Mouse (Mus musculus): ENCODE measurements around the gene Cntd1. TPM values are rescaled to one million over a fixed set of nuclear protein-coding genes. Genes with fewer than 3 reads are reported as not detected.
"Not testable (repeated sequence)": the region's sequence is repeated elsewhere in the genome, so short reads cannot be mapped to it uniquely, and the experiment has no call there.

Gene Cntd1
- polyA plus RNA-seq, 1 experiment = 1.6 TPM

GRCm38 (mm10) chr11:101326147-101326546, 47.3 kb downstream of the Cntd1 start:
- WGBS = 88% methylated on average over 11 of the region's 11 CpGs
- H3K4me1 ChIP-seq (ENCODE audit: control insufficient read depth, insufficient read depth, low read length) = no peaks in the 10 kb centered on the region
- DNase-seq = no peak
- H3K36me3 ChIP-seq (ENCODE audit: control insufficient read depth, insufficient read depth, low read length) = peaks cover 3% of the 10 kb centered on the region
- H3K27ac ChIP-seq (ENCODE audit: insufficient read depth, low read depth, low read length) = no peak overlapping the region
- no peaks in the 10 kb centered on the region for H3K27me3 ChIP-seq (replicated peaks; ENCODE audit: control insufficient read depth, insufficient read depth, low read length)
- TF ChIP-seq CTCF (conservative IDR thresholded peaks at IDR 0.05; ENCODE audit: insufficient read depth, insufficient read length, low read depth, low read length) (no peak), POLR2A (IDR thresholded peaks at IDR 0.05; ENCODE audit: low read depth, low read length) (no peak)
- no peak overlapping the region for H3K4me3 ChIP-seq (ENCODE audit: insufficient read depth, low read depth, low read length)

GRCm38 (mm10) chr11:101327311-101327710, 48.5 kb downstream of the Cntd1 start:
- TF ChIP-seq POLR2A (IDR thresholded peaks at IDR 0.05; ENCODE audit: low read depth, low read length) = no peak
- no peak for TF ChIP-seq CTCF (conservative IDR thresholded peaks at IDR 0.05; ENCODE audit: insufficient read depth, insufficient read length, low read depth, low read length)
- H3K4me1 ChIP-seq (ENCODE audit: control insufficient read depth, insufficient read depth, low read length) = no peaks in the 10 kb centered on the region
- H3K27me3 ChIP-seq (replicated peaks; ENCODE audit: control insufficient read depth, insufficient read depth, low read length) = no peaks in the 10 kb centered on the region
- H3K27ac ChIP-seq (ENCODE audit: insufficient read depth, low read depth, low read length) = no peak overlapping the region
- 30% methylated on average over 3 of the region's 3 CpGs for WGBS
- no peak overlapping the region for H3K4me3 ChIP-seq (ENCODE audit: insufficient read depth, low read depth, low read length)
- peaks cover 3% of the 10 kb centered on the region; the same call in 1 of the 2 replicates for H3K36me3 ChIP-seq (ENCODE audit: control insufficient read depth, insufficient read depth, low read length)
- peak; percentile 35 for DNase-seq

- Histone ChIP-seq H3K36me3 (ENCODE audit: control insufficient read depth, insufficient read depth, low read length) (no peaks in the 10 kb centered on the region), H3K27ac (ENCODE audit: insufficient read depth, low read depth, low read length) (no peak overlapping the region), H3K4me3 (ENCODE audit: insufficient read depth, low read depth, low read length) (no peak overlapping the region), H3K27me3 (replicated peaks; ENCODE audit: control insufficient read depth, insufficient read depth, low read length) (no peaks in the 10 kb centered on the region), H3K4me1 (ENCODE audit: control insufficient read depth, insufficient read depth, low read length) (no peaks in the 10 kb centered on the region)
- 63% methylated on average over 6 of the region's 6 CpGs for WGBS
- peak; percentile 62 for DNase-seq
- TF ChIP-seq CTCF (conservative IDR thresholded peaks at IDR 0.05; ENCODE audit: insufficient read depth, insufficient read length, low read depth, low read length) (no peak), POLR2A (IDR thresholded peaks at IDR 0.05; ENCODE audit: low read depth, low read length) (no peak)
Observed at GRCm38 (mm10) chr11:101328941-101329635, 50.3 kb downstream of the Cntd1 start.

GRCm38 (mm10) chr11:101330371-101330924, 51.6 kb downstream of the Cntd1 start, which contains the start of gene Aoc3:
Gene Aoc3, plus strand, starts transcription at chr11:101330605.
- TF ChIP-seq POLR2A (IDR thresholded peaks at IDR 0.05; ENCODE audit: low read depth, low read length) (no peak), CTCF (conservative IDR thresholded peaks at IDR 0.05; ENCODE audit: insufficient read depth, insufficient read length, low read depth, low read length) (no peak)
- Histone ChIP-seq H3K27ac (ENCODE audit: insufficient read depth, low read depth, low read length) (no peak within 1 kb of the TSS), H3K36me3 (ENCODE audit: control insufficient read depth, insufficient read depth, low read length) (no peaks in the 10 kb centered on the region), H3K4me3 (ENCODE audit: insufficient read depth, low read depth, low read length) (no peak within 1 kb of the TSS; the same call in 1 of the 2 replicates), H3K4me1 (ENCODE audit: control insufficient read depth, insufficient read depth, low read length) (no peaks in the 10 kb centered on the region), H3K27me3 (replicated peaks; ENCODE audit: control insufficient read depth, insufficient read depth, low read length) (no peaks in the 10 kb centered on the region)
- WGBS = 72% methylated on average over 7 of the region's 7 CpGs
- no peak for DNase-seq

- H3K27me3 ChIP-seq (replicated peaks; ENCODE audit: control insufficient read depth, insufficient read depth, low read length); H3K36me3 ChIP-seq (ENCODE audit: control insufficient read depth, insufficient read depth, low read length); DNase-seq; H3K4me3 ChIP-seq (ENCODE audit: insufficient read depth, low read depth, low read length); H3K27ac ChIP-seq (ENCODE audit: insufficient read depth, low read depth, low read length); H3K4me1 ChIP-seq (ENCODE audit: control insufficient read depth, insufficient read depth, low read length): not testable (repeated sequence)
- 80% methylated on average over 6 of the region's 6 CpGs for WGBS
Observed at GRCm38 (mm10) chr11:101330961-101331360, 52.1 kb downstream of the Cntd1 start.

- TF ChIP-seq POLR2A (IDR thresholded peaks at IDR 0.05; ENCODE audit: low read depth, low read length) = no peak
- no peak for TF ChIP-seq CTCF (conservative IDR thresholded peaks at IDR 0.05; ENCODE audit: insufficient read depth, insufficient read length, low read depth, low read length)
- no peak for DNase-seq
- no peak overlapping the region for H3K4me3 ChIP-seq (ENCODE audit: insufficient read depth, low read depth, low read length)
- no peaks in the 10 kb centered on the region for H3K27me3 ChIP-seq (replicated peaks; ENCODE audit: control insufficient read depth, insufficient read depth, low read length)
- no peaks in the 10 kb centered on the region for H3K36me3 ChIP-seq (ENCODE audit: control insufficient read depth, insufficient read depth, low read length)
- WGBS = 66% methylated on average over 3 of the region's 3 CpGs
- H3K27ac ChIP-seq (ENCODE audit: insufficient read depth, low read depth, low read length) = no peak overlapping the region
- 0 out of 2 replicates have a peak, but pooled peaks cover under 1% of the 10 kb centered on the region for H3K4me1 ChIP-seq (ENCODE audit: control insufficient read depth, insufficient read depth, low read length)
Observed at GRCm38 (mm10) chr11:101332537-101332936, 53.7 kb downstream of the Cntd1 start.

GRCm38 (mm10) chr11:101334023-101334422, 55.2 kb downstream of the Cntd1 start:
- WGBS = 66% methylated on average over 10 of the region's 10 CpGs
- Histone ChIP-seq H3K27ac (ENCODE audit: insufficient read depth, low read depth, low read length) (no peak overlapping the region), H3K27me3 (replicated peaks; ENCODE audit: control insufficient read depth, insufficient read depth, low read length) (no peaks in the 10 kb centered on the region), H3K4me3 (ENCODE audit: insufficient read depth, low read depth, low read length) (no peak overlapping the region), H3K36me3 (ENCODE audit: control insufficient read depth, insufficient read depth, low read length) (no peaks in the 10 kb centered on the region), H3K4me1 (ENCODE audit: control insufficient read depth, insufficient read depth, low read length) (0 out of 2 replicates have a peak, but pooled peaks cover 4% of the 10 kb centered on the region)
- TF ChIP-seq CTCF (conservative IDR thresholded peaks at IDR 0.05; ENCODE audit: insufficient read depth, insufficient read length, low read depth, low read length) = no peak
- no peak for TF ChIP-seq POLR2A (IDR thresholded peaks at IDR 0.05; ENCODE audit: low read depth, low read length)
- DNase-seq = no peak
